Comparison of ENCODE assay signal across 9 mouse cellular contexts in genomic region chr4:153417926-153418325, GRCm38 (mm10).
DNase-seq lines count a peak whose midpoint lies in the region; ATAC-seq and TF ChIP-seq lines count a peak whose summit lies in the region.
"Had no signal": no experiment of that assay in that cellular context is flagged by ENCODE, and none has a peak within 500 bp of the region (broad histone marks: within the 10 kb centered on the region; RNA-seq: fewer than 3 reads in every experiment).

No protein-coding gene starts in this region.

- TF ChIP-seq POLR2A in limb, embryonic 14.5 days (IDR thresholded peaks at IDR 0.05; ENCODE audit: borderline replicate concordance, extremely low read depth, insufficient read depth, insufficient read length): no peak

- no peaks in the 10 kb centered on the region for H3K9me3 ChIP-seq in embryonic facial prominence, embryonic 15.5 days (replicated peaks)
- H3K9me3 ChIP-seq in hindbrain, embryonic 13.5 days: no peaks in the 10 kb centered on the region
- H3K9me3 ChIP-seq in limb, embryonic 14.5 days (ENCODE audit: control insufficient read depth, low read length): no peaks in the 10 kb centered on the region

- intact Hi-C loops in gastrocnemius, postnatal 14 days (cut with DNase I; ENCODE audit: low total_unique reads): no loop called here

- WGBS in embryonic facial prominence, embryonic 15.5 days: 2% methylated on average over 11 of the region's 12 CpGs
- 4% methylated on average over 11 of the region's 12 CpGs for WGBS in hindbrain, embryonic 13.5 days
- WGBS in limb, embryonic 14.5 days: 3% methylated on average over 11 of the region's 12 CpGs

- H3K9ac ChIP-seq in embryonic facial prominence, embryonic 15.5 days: no peak overlapping the region
- 0 out of 2 replicates have a peak overlapping the region, but pooled peaks have one; percentile 56 for H3K9ac ChIP-seq in hindbrain, embryonic 13.5 days
- H3K9ac ChIP-seq in limb, embryonic 14.5 days (ENCODE audit: low read depth, low read length, severe bottlenecking): no peak overlapping the region

- no peaks in the 10 kb centered on the region for H3K36me3 ChIP-seq in embryonic facial prominence, embryonic 15.5 days
- no peaks in the 10 kb centered on the region for H3K36me3 ChIP-seq in hindbrain, embryonic 13.5 days
- no peaks in the 10 kb centered on the region for H3K36me3 ChIP-seq in limb, embryonic 14.5 days (ENCODE audit: control insufficient read depth, insufficient read depth, low read length)

- peaks cover 12% of the 10 kb centered on the region for H3K4me1 ChIP-seq in embryonic facial prominence, embryonic 15.5 days
- H3K4me1 ChIP-seq in hindbrain, embryonic 13.5 days (replicated peaks): peaks cover 54% of the 10 kb centered on the region
- H3K4me1 ChIP-seq in limb, embryonic 14.5 days (ENCODE audit: control insufficient read depth, insufficient read depth, low read length): no peaks in the 10 kb centered on the region; the same call in 1 of the 2 replicates

- H3K4me2 ChIP-seq in embryonic facial prominence, embryonic 15.5 days (replicated peaks): peak overlapping the region; percentile 44
- peak overlapping the region; percentile 50 for H3K4me2 ChIP-seq in hindbrain, embryonic 13.5 days
- peak overlapping the region; percentile 37 for H3K4me2 ChIP-seq in limb, embryonic 14.5 days (replicated peaks; ENCODE audit: low read depth, low read length, severe bottlenecking)

- peak; percentile 14 for DNase-seq in gastrocnemius, postnatal 14 days
- DNase-seq in gastrocnemius, postnatal 25 days: no peak
- DNase-seq in adrenal gland, adult 8-10 months: peak; percentile 30
- no peak for DNase-seq in limb, embryonic 14.5 days (ENCODE audit: low spot score)
- DNase-seq in retina, postnatal 7 days (ENCODE audit: low read depth, low spot score): peak; percentile 49
- no peak for DNase-seq in thymus, postnatal 0 days (ENCODE audit: low spot score)

- H3K27me3 ChIP-seq in embryonic facial prominence, embryonic 15.5 days: peaks cover 7% of the 10 kb centered on the region
- H3K27me3 ChIP-seq in hindbrain, embryonic 13.5 days: 0 out of 2 replicates have a peak, but pooled peaks cover 4% of the 10 kb centered on the region
- H3K27me3 ChIP-seq in limb, embryonic 14.5 days (ENCODE audit: control insufficient read depth, insufficient read depth, low read length): no peaks in the 10 kb centered on the region

- H3K4me3 ChIP-seq in embryonic facial prominence, embryonic 15.5 days (replicated peaks): no peak overlapping the region
- 0 out of 2 replicates have a peak overlapping the region, but pooled peaks have one; percentile 19 for H3K4me3 ChIP-seq in hindbrain, embryonic 13.5 days
- H3K4me3 ChIP-seq in limb, embryonic 14.5 days (replicated peaks; ENCODE audit: low read length): no peak overlapping the region
- H3K4me3 ChIP-seq: erythroblast, embryonic 14.5 days had no signal

- no peak for ATAC-seq in embryonic facial prominence, embryonic 15.5 days (ENCODE audit: insufficient number of reproducible peaks, low FRiP score, low TSS enrichment, low read depth)
- peak; percentile 36; the same call in 1 of the 2 replicates for ATAC-seq in hindbrain, embryonic 13.5 days (ENCODE audit: low FRiP score)
- ATAC-seq in limb, embryonic 14.5 days (ENCODE audit: low FRiP score, low read depth): no peak

- no peak overlapping the region for H3K27ac ChIP-seq in embryonic facial prominence, embryonic 15.5 days (replicated peaks)
- H3K27ac ChIP-seq in hindbrain, embryonic 13.5 days: no peak overlapping the region
- no peak overlapping the region for H3K27ac ChIP-seq in limb, embryonic 14.5 days (replicated peaks; ENCODE audit: low read depth, low read length)

Comparison
In these comparisons a context has a peak if more than half of its experiments do, and no peak if none do; other contexts are left out.
1. DNase-seq: peak in gastrocnemius, postnatal 14 days (single experiment), adrenal gland, adult 8-10 months (single experiment) and retina, postnatal 7 days (single experiment); none in gastrocnemius, postnatal 25 days (single experiment), limb, embryonic 14.5 days (single experiment) and thymus, postnatal 0 days (single experiment).
2. Peak in every context shown above with its lines, with median percentiles within 50 percentile points of each other: H3K4me2 ChIP-seq.